Mouse (Mus musculus) thymus, adult 2 months (tissue): ENCODE results near the gene Gm4869. TPM values are rescaled to one million over a fixed set of nuclear protein-coding genes. Genes with fewer than 3 reads are reported as not detected.
A peak's percentile ranks its signal among the peaks of the same experiment; 100 is the strongest.

Experiments used
- DNase-seq: peaks from one replicate; pipeline ENCODE4 v3.0.0; 2021
- H3K27ac ChIP-seq: fragments of 200-500 bp; 2 replicates; pipeline ENCODE4 v1.5.1; 2012; ENCODE audit warnings: low read length, control low read depth; ENCODE audit not compliant: control insufficient read depth, insufficient read depth
- H3K27me3 ChIP-seq: fragments of 200-500 bp; 2 replicates; pipeline ENCODE4 v1.6.1; 2012; ENCODE audit warnings: mild to moderate bottlenecking, low read length, moderate library complexity, mixed read lengths; ENCODE audit not compliant: control insufficient read depth, insufficient read depth
- H3K36me3 ChIP-seq: fragments of 200-500 bp; 2 replicates; pipeline ENCODE4 v1.6.1; 2012; ENCODE audit warnings: mild to moderate bottlenecking, low read length, moderate library complexity; ENCODE audit not compliant: control insufficient read depth, insufficient read depth
- H3K4me1 ChIP-seq: fragments of 200-500 bp; replicated peaks from 2 replicates; pipeline ENCODE4 v1.6.1; 2012; ENCODE audit warnings: low read length; ENCODE audit not compliant: control insufficient read depth, insufficient read depth
- H3K4me3 ChIP-seq: fragments of 200-500 bp; 2 replicates; pipeline ENCODE4 v1.5.1; 2012; ENCODE audit warnings: mild to moderate bottlenecking, low read length, control low read depth, moderate library complexity; ENCODE audit not compliant: control insufficient read depth, insufficient read depth
- CTCF ChIP-seq: fragments of 200-500 bp; IDR thresholded peaks from 2 replicates; pipeline ENCODE4 v1.5.1; 2012; ENCODE audit warnings: mild to moderate bottlenecking, control low read depth, low read length, moderate library complexity, borderline replicate concordance; ENCODE audit not compliant: control insufficient read depth, poor library complexity, insufficient read depth; ENCODE audit errors: extremely low read depth
- POLR2A ChIP-seq: fragments of 200-500 bp; IDR thresholded peaks from 2 replicates; pipeline ENCODE4 v1.6.1; 2012; ENCODE audit warnings: mild to moderate bottlenecking, low read length, control low read depth, moderate library complexity; ENCODE audit not compliant: control insufficient read depth, poor library complexity, insufficient read depth; ENCODE audit errors: extremely low read depth
- WGBS: fragments of 180-500 bp; shearing (Covaris S2); methylation state at CpG from one replicate; pipeline ENCODE4 v1.1.7; 2018; 5-methylcytosine and 5-hydroxymethylcytosine counted together
- polyA plus RNA-seq: library from polyadenylated mRNA; depleted of rRNA; stranded (reverse); fragments of >200 nt; gene quantifications from 2 replicates; pipeline ENCODE4 v1.2.3, GENCODE M21; 2012

The Gm4869 gene
- polyA plus RNA-seq, 1 experiment, result 0.05 TPM

GRCm38 (mm10) chr5:140414647-140415046, 30.8 kb upstream of the Gm4869 start:
- TF ChIP-seq POLR2A (no peak), CTCF (no peak)
- WGBS, result 66% methylated on average over 4 of the region's 4 CpGs
- Histone ChIP-seq H3K4me3 (no peak overlapping the region), H3K27me3 (no peaks in the 10 kb centered on the region), H3K27ac (no peak overlapping the region), H3K36me3 (no peaks in the 10 kb centered on the region), H3K4me1 (peaks cover 3% of the 10 kb centered on the region; the same call in 1 of the 2 replicates)
- DNase-seq, result no peak

- TF ChIP-seq POLR2A, result no peak
- no peak for TF ChIP-seq CTCF
- Histone ChIP-seq H3K4me3 (peak overlapping the region; percentile 98), H3K27ac (peak overlapping the region; percentile 47; the same call in 1 of the 2 replicates), H3K36me3 (no peaks in the 10 kb centered on the region), H3K4me1 (peaks cover 12% of the 10 kb centered on the region), H3K27me3 (no peaks in the 10 kb centered on the region)
- WGBS, result 1% methylated on average over 12 of the region's 12 CpGs
- no peak for DNase-seq
These were observed 27.3 kb upstream of the Gm4869 start for GRCm38 (mm10) chr5:140418106-140418488.

- Histone ChIP-seq H3K27me3 (no peaks in the 10 kb centered on the region), H3K36me3 (no peaks in the 10 kb centered on the region), H3K27ac (peak within 1 kb of the TSS; percentile 47), H3K4me3 (peak within 1 kb of the TSS; percentile 98), H3K4me1 (peaks cover 12% of the 10 kb centered on the region)
- TF ChIP-seq POLR2A (0 out of 2 replicates have a peak, but pooled peaks have one; percentile 40), CTCF (peak; percentile 47; the same call in 1 of the 2 replicates)
- peak; percentile 89 for DNase-seq
- WGBS, result under 1% methylated on average over 65 of the region's 65 CpGs
These were observed 26.7 kb upstream of the Gm4869 start, which contains the start of gene Eif3b for GRCm38 (mm10) chr5:140418489-140419441. Gene Eif3b, plus strand, starts transcription at chr5:140419328.

- WGBS, result under 1% methylated on average over 61 of the region's 62 CpGs
- H3K36me3 ChIP-seq, result no peaks in the 10 kb centered on the region
- peak overlapping the region; percentile 89 for H3K4me3 ChIP-seq
- TF ChIP-seq CTCF (no peak), POLR2A (0 out of 2 replicates have a peak, but pooled peaks have one; percentile 17)
- H3K27ac ChIP-seq, result no peak overlapping the region
- H3K27me3 ChIP-seq, result no peaks in the 10 kb centered on the region
- H3K4me1 ChIP-seq, result peaks cover 12% of the 10 kb centered on the region
- peak; percentile 45 for DNase-seq
These were observed 25.9 kb upstream of the Gm4869 start for GRCm38 (mm10) chr5:140419442-140420080.

DNA sequence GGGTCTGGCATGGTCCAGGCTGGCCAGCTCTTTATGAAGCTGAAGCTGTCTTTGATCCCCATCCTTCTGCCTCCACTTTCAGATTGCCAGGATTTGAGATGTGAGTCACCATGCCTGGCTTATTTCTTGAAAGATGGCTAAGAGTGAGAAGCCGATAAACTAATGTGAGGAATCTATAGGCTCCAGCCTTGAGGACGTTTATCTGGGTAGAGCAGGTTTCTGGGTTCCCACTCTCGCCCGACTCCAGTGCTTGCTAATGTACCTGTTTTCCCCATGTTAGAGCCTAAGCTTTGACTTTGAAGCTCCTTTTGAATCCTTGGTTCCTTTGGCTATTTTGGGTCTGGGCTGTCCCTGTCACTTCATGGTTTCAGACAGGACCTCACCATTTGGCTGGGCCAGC, 24.8 kb upstream of the Gm4869 start:
- no peaks in the 10 kb centered on the region for H3K27me3 ChIP-seq
- 76% methylated on average over 4 of the region's 4 CpGs for WGBS
- no peak for DNase-seq
- TF ChIP-seq CTCF (no peak), POLR2A (no peak)
- no peak overlapping the region for H3K27ac ChIP-seq
- H3K4me3 ChIP-seq, result no peak overlapping the region
- peaks cover 12% of the 10 kb centered on the region for H3K4me1 ChIP-seq
- H3K36me3 ChIP-seq, result 0 out of 2 replicates have a peak, but pooled peaks cover 4% of the 10 kb centered on the region
